Mouse (Mus musculus) ES-E14 (cell line): ENCODE results near the gene Fancd2.

ENCODE experiments used
- CHD2 ChIP-seq: IDR thresholded peaks from 2 replicates; pipeline ENCODE4 v1.6.1; 2014; ENCODE audit warnings: mild to moderate bottlenecking, low read depth, low read length, inconsistent platforms
- HCFC1 ChIP-seq: IDR thresholded peaks from 2 replicates; pipeline ENCODE4 v1.6.1; 2012; ENCODE audit warnings: low read length, inconsistent platforms, borderline replicate concordance; ENCODE audit not compliant: insufficient read depth
- MAFK ChIP-seq: IDR thresholded peaks from 2 replicates; pipeline ENCODE4 v1.6.1; 2014; ENCODE audit warnings: mild to moderate bottlenecking, low read depth, low read length, inconsistent platforms; ENCODE audit not compliant: insufficient read depth
- ZC3H11A ChIP-seq: IDR thresholded peaks from 2 replicates; pipeline ENCODE4 v1.6.1; 2012; ENCODE audit warnings: low read depth, mild to moderate bottlenecking, inconsistent platforms, low read length, borderline replicate concordance
- ZNF384 ChIP-seq: IDR thresholded peaks from 2 replicates; pipeline ENCODE4 v1.6.1; 2012; ENCODE audit warnings: low read depth, low read length, inconsistent platforms

GRCm38 (mm10) chr6:113608871-113609270, 77.4 kb downstream of the Fancd2 start:
- TF ChIP-seq CHD2 (no peak), ZNF384 (no peak), HCFC1 (no peak), ZC3H11A (no peak), MAFK (no peak)
